Mouse (Mus musculus) MEL (cell line): Measurements from ENCODE around the gene Nfe2l2. TPM values are rescaled to one million over a fixed set of nuclear protein-coding genes. Genes with fewer than 3 reads are reported as not detected.
A peak's percentile ranks its signal among the peaks of the same experiment; 100 is the strongest.

Experiments
- DNase-seq: peaks from one replicate; pipeline ENCODE4 v3.0.0; 2011; ENCODE audit warnings: low read depth, low spot score
- H3K27ac ChIP-seq: 2 replicates; pipeline ENCODE4 v1.5.1; 2012; ENCODE audit warnings: low read depth, mild to moderate bottlenecking, control low read depth, low read length, moderate library complexity; ENCODE audit not compliant: control insufficient read depth
- H3K27me3 ChIP-seq, 2 experiments: fragments of 150-350 bp in 1 of 2; sonication (generic) in 1 of 2; 2 replicates each; pipeline ENCODE4 v1.6.1; 2012; ENCODE audit warnings: low read length in 2 of 2, mild to moderate bottlenecking in 2 of 2, improper control_type of control experiment in 1 of 2, moderate library complexity in 1 of 2; ENCODE audit not compliant: insufficient read depth in 2 of 2, control insufficient read depth in 1 of 2
- H3K36me3 ChIP-seq, 2 experiments: 2 replicates each; pipeline ENCODE4 v1.6.1; 2012 to 2014; ENCODE audit warnings: low read length in 2 of 2, improper control_type of control experiment in 1 of 2, inconsistent platforms in 1 of 2, mild to moderate bottlenecking in 1 of 2; ENCODE audit not compliant: insufficient read depth in 2 of 2, control insufficient read depth in 1 of 2
- H3K4me1 ChIP-seq, 2 experiments: fragments of 150-350 bp in 1 of 2; sonication (generic) in 1 of 2; 2 replicates each; pipeline ENCODE4 v1.6.1; 2012; ENCODE audit warnings: low read length in 2 of 2, improper control_type of control experiment in 1 of 2, mild to moderate bottlenecking in 1 of 2; ENCODE audit not compliant: insufficient read depth in 2 of 2, control insufficient read depth in 1 of 2
- H3K4me3 ChIP-seq, 2 experiments: fragments of 150-350 bp in 1 of 2; sonication (generic) in 1 of 2; 2 replicates each; pipeline ENCODE4 v1.5.1; 2012; ENCODE audit warnings: low read depth in 2 of 2, low read length in 2 of 2, mild to moderate bottlenecking in 2 of 2, moderate library complexity in 2 of 2, control low read depth in 1 of 2, improper control_type of control experiment in 1 of 2; ENCODE audit not compliant: control insufficient read depth in 1 of 2, insufficient read depth in 1 of 2
- H3K79me2 ChIP-seq: 2 replicates; pipeline ENCODE4 v1.6.1; 2012; ENCODE audit warnings: mild to moderate bottlenecking, low read length, moderate library complexity; ENCODE audit not compliant: control insufficient read depth, poor library complexity, insufficient read depth
- H3K9ac ChIP-seq: 2 replicates; pipeline ENCODE4 v1.6.1; 2012; ENCODE audit warnings: low read depth, mild to moderate bottlenecking, control low read depth, low read length, moderate library complexity; ENCODE audit not compliant: control insufficient read depth, poor library complexity, severe bottlenecking
- H3K9me3 ChIP-seq: fragments of 150-350 bp; sonication (generic); replicated peaks from 2 replicates; pipeline ENCODE4 v1.6.1; 2012; ENCODE audit warnings: mild to moderate bottlenecking, low read length, improper control_type of control experiment, moderate library complexity; ENCODE audit not compliant: insufficient read depth
- BHLHE40 ChIP-seq: IDR thresholded peaks from 2 replicates; pipeline ENCODE4 v1.6.1; 2012; ENCODE audit warnings: low read depth, mild to moderate bottlenecking, inconsistent platforms, low read length, improper control_type of control experiment, borderline replicate concordance
- CHD2 ChIP-seq: IDR thresholded peaks from 2 replicates; pipeline ENCODE4 v1.6.1; 2011; ENCODE audit warnings: low read length, improper control_type of control experiment
- CTCF ChIP-seq, 3 experiments: IDR thresholded peaks in 2 of 3; conservative IDR thresholded peaks in 1 of 3; 2 replicates each; pipeline ENCODE4 v1.5.1; 2011 to 2012; ENCODE audit warnings: low read length in 3 of 3, low read depth in 2 of 3, mild to moderate bottlenecking in 2 of 3, improper control_type of control experiment in 1 of 3, inconsistent platforms in 1 of 3, mixed read lengths in 1 of 3, moderate library complexity in 1 of 3; ENCODE audit not compliant: control insufficient read depth in 1 of 3, insufficient read depth in 1 of 3, poor library complexity in 1 of 3, severe bottlenecking in 1 of 3
- ELF1 ChIP-seq: IDR thresholded peaks from 2 replicates; pipeline ENCODE4 v1.6.1; 2014; ENCODE audit warnings: low read depth, mild to moderate bottlenecking, inconsistent platforms, low read length, improper control_type of control experiment, moderate library complexity
- EP300 ChIP-seq, 2 experiments: IDR thresholded peaks; 2 replicates each; pipeline ENCODE4 v1.6.1; 2011; ENCODE audit warnings: improper control_type of control experiment in 2 of 2, low read length in 2 of 2, low read depth in 1 of 2, mild to moderate bottlenecking in 1 of 2
- ETS1 ChIP-seq: IDR thresholded peaks from 2 replicates; pipeline ENCODE4 v1.6.1; 2012; ENCODE audit warnings: low read depth, mild to moderate bottlenecking, inconsistent platforms, low read length, improper control_type of control experiment, moderate library complexity
- HCFC1 ChIP-seq: IDR thresholded peaks from 2 replicates; pipeline ENCODE4 v1.6.1; 2012; ENCODE audit warnings: low read depth, mild to moderate bottlenecking, inconsistent platforms, low read length, improper control_type of control experiment, moderate library complexity
- KAT2A ChIP-seq: conservative IDR thresholded peaks from 2 replicates; pipeline ENCODE4 v1.6.1; 2012; ENCODE audit warnings: low read depth, low read length, improper control_type of control experiment, inconsistent platforms
- MAFK ChIP-seq: IDR thresholded peaks from 2 replicates; pipeline ENCODE4 v1.6.1; 2011; ENCODE audit warnings: low read depth, mild to moderate bottlenecking, low read length, improper control_type of control experiment, borderline replicate concordance
- MAX ChIP-seq: IDR thresholded peaks from 2 replicates; pipeline ENCODE4 v1.6.1; 2011; ENCODE audit warnings: low read length, improper control_type of control experiment
- MXI1 ChIP-seq: IDR thresholded peaks from 2 replicates; pipeline ENCODE4 v1.6.1; 2011; ENCODE audit warnings: mild to moderate bottlenecking, low read depth, low read length, improper control_type of control experiment
- MYC ChIP-seq: IDR thresholded peaks from 2 replicates; pipeline ENCODE4 v1.6.1; 2011; ENCODE audit warnings: low read depth, mild to moderate bottlenecking, low read length, improper control_type of control experiment, moderate library complexity
- NELFE ChIP-seq: IDR thresholded peaks from 2 replicates; pipeline ENCODE4 v1.6.1; 2011; ENCODE audit warnings: low read depth, low read length, improper control_type of control experiment
- NRF1 ChIP-seq: IDR thresholded peaks from 2 replicates; pipeline ENCODE4 v1.6.1; 2014; ENCODE audit warnings: low read depth, mild to moderate bottlenecking, inconsistent platforms, low read length, improper control_type of control experiment, moderate library complexity; ENCODE audit not compliant: poor library complexity, insufficient read depth, severe bottlenecking
- POLR2A ChIP-seq, 2 experiments: IDR thresholded peaks; 2 replicates each; pipeline ENCODE4 v1.6.1; 2011 to 2012; ENCODE audit warnings: low read length in 2 of 2, mild to moderate bottlenecking in 2 of 2, control low read depth in 1 of 2, improper control_type of control experiment in 1 of 2, low read depth in 1 of 2, moderate library complexity in 1 of 2; ENCODE audit not compliant: control insufficient read depth in 1 of 2, insufficient read depth in 1 of 2, poor library complexity in 1 of 2
- POLR2AphosphoS2 ChIP-seq: IDR thresholded peaks from 2 replicates; pipeline ENCODE4 v1.6.1; 2011; ENCODE audit warnings: low read length, improper control_type of control experiment
- POLR2AphosphoS5 ChIP-seq: IDR thresholded peaks from 2 replicates; pipeline ENCODE4 v1.6.1; 2012; ENCODE audit warnings: low read depth, borderline replicate concordance, mild to moderate bottlenecking, inconsistent platforms, low read length, moderate library complexity, mixed read lengths
- RAD21 ChIP-seq: IDR thresholded peaks from 2 replicates; pipeline ENCODE4 v1.6.1; 2011; ENCODE audit warnings: mild to moderate bottlenecking, low read depth, low read length, improper control_type of control experiment
- RCOR1 ChIP-seq: IDR thresholded peaks from 2 replicates; pipeline ENCODE4 v1.6.1; 2012; ENCODE audit warnings: low read depth, mild to moderate bottlenecking, inconsistent platforms, low read length, improper control_type of control experiment
- SMC3 ChIP-seq: IDR thresholded peaks from 2 replicates; pipeline ENCODE4 v1.6.1; 2011; ENCODE audit warnings: low read depth, low read length, improper control_type of control experiment
- TAL1 ChIP-seq: IDR thresholded peaks from 2 replicates; pipeline ENCODE4 v1.6.1; 2012; ENCODE audit warnings: mild to moderate bottlenecking, inconsistent platforms, low read length, moderate library complexity, mixed read lengths
- TCF12 ChIP-seq: IDR thresholded peaks from 2 replicates; pipeline ENCODE4 v1.6.1; 2014; ENCODE audit warnings: low read depth, mild to moderate bottlenecking, inconsistent platforms, low read length, improper control_type of control experiment, moderate library complexity
- UBTF ChIP-seq: IDR thresholded peaks from 2 replicates; pipeline ENCODE4 v1.6.1; 2012; ENCODE audit warnings: low read depth, mild to moderate bottlenecking, inconsistent platforms, low read length, improper control_type of control experiment, moderate library complexity, borderline replicate concordance; ENCODE audit not compliant: insufficient read depth
- USF2 ChIP-seq, 2 experiments: IDR thresholded peaks; 2 replicates each; pipeline ENCODE4 v1.6.1; 2011 to 2012; ENCODE audit warnings: improper control_type of control experiment in 2 of 2, low read length in 2 of 2, borderline replicate concordance in 1 of 2, inconsistent platforms in 1 of 2, low read depth in 1 of 2, mild to moderate bottlenecking in 1 of 2; ENCODE audit not compliant: insufficient read depth in 1 of 2
- ZKSCAN1 ChIP-seq: IDR thresholded peaks from 2 replicates; pipeline ENCODE4 v1.6.1; 2012; ENCODE audit warnings: low read depth, mild to moderate bottlenecking, inconsistent platforms, low read length, improper control_type of control experiment, moderate library complexity
- ZMIZ1 ChIP-seq: IDR thresholded peaks from 2 replicates; pipeline ENCODE4 v1.6.1; 2012; ENCODE audit warnings: low read depth, mild to moderate bottlenecking, inconsistent platforms, low read length, improper control_type of control experiment, moderate library complexity
- polyA plus RNA-seq, 2 experiments: library from polyadenylated mRNA; stranded (reverse) in 1 of 2; unstranded in 1 of 2; fragments of >175 nt in 1 of 2; fragments of >200 nt in 1 of 2; gene quantifications; 2 replicates each; pipeline versions ENCODE4 v1.2.1 to v1.2.4; 2012; ENCODE audit warnings: low replicate concordance in 2 of 2, low read depth in 1 of 2; ENCODE audit not compliant: insufficient read length in 2 of 2, insufficient read depth in 1 of 2, missing spikeins in 1 of 2
- total RNA-seq: library from RNA; depleted of rRNA; stranded (reverse); fragments of 300-350 nt; gene quantifications from 2 replicates; pipeline ENCODE4 v1.2.3, GENCODE M21; 2012

Gene Nfe2l2
- total and polyA plus RNA-seq, 3 experiments = 42.1 to 59.1 TPM; not detected in 1

DNA sequence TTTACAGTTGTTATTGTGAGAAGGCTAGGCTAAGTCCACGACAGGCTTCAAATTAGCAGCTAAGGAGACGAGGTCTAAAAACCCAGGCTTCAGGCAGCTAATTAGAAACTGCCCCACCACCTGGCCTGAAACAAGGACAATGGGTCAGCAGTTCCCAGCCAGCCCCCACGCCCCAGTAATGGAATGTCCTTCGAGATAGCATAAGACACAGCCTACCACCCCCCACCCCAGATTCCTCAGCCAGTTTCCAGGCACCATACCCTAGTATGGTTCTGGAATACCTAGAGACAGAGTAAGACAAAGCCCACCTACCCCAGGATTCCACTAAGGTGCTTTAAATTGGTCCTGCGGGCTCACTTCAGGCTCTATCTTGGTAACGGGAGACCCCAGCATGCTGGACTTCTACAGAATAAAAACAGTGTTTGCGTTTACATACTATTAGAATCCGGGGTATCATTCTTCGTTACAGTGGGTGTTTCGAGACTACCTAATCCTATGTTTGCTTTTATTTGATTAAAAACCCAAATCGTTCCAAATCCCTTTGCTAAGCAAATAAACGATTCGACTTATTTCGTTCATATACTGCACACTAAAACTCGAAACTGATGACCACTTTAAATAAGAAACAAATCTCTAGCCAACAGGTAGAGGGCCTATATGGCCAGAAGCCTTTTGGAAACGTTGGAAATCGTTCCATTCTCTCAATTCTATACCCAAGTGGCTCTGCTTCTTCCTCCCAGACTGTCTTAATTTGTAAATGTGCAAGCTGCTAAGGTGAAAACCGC is 46.3 kb downstream of the Nfe2l2 start (continued):
- no peak for TF ChIP-seq UBTF
- no peak for TF ChIP-seq MXI1
- no peak for TF ChIP-seq MYC

DNA sequence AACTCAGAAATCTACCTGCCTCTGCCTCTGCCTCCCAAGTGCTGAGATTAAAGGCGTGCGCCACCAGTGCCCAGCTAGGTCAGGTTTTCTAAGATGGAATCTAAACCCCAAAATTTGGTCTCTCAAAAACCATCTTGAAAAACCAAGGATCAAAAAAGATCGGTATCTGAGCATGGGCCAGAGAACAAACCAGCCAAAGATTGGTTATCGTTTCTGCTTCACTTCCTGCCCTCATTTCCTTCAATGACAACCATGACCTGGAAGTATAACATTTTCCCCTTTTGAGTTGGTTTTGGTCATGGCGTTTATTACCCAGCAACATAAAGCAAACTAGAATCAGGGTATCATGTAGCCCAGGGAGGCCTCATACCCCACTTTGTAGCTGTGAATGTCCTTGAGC is 47.5 kb downstream of the Nfe2l2 start:
- no peak overlapping the region for H3K9ac ChIP-seq
- H3K4me1 ChIP-seq = peaks cover 4 to 9% of the 10 kb centered on the region in 2 experiments
- no peaks in the 10 kb centered on the region for H3K9me3 ChIP-seq
- TF ChIP-seq POLR2AphosphoS5 (no peak), UBTF (no peak), POLR2A (IDR thresholded peaks at IDR 0.05; ENCODE audit: control insufficient read depth in 1 of 2, insufficient read depth in 1 of 2, low read depth in 1 of 2, low read length in 2 of 2, poor library complexity in 1 of 2) (no peak), ZKSCAN1 (no peak), RAD21 (no peak), MYC (no peak), BHLHE40 (no peak), NELFE (no peak), EP300 (IDR thresholded peaks at IDR 0.05; ENCODE audit: low read depth in 1 of 2, low read length in 2 of 2) (no peak), CTCF (IDR thresholded peaks at IDR 0.05 in 2 of 3, conservative IDR thresholded peaks at IDR 0.05 in 1 of 3; ENCODE audit: control insufficient read depth in 1 of 3, insufficient read depth in 1 of 3, low read depth in 2 of 3, low read length in 3 of 3, poor library complexity in 1 of 3, severe bottlenecking in 1 of 3) (no peak), ELF1 (no peak), TCF12 (no peak), NRF1 (no peak), MXI1 (no peak)
- H3K79me2 ChIP-seq = peaks cover 33% of the 10 kb centered on the region
- no peak overlapping the region for H3K4me3 ChIP-seq
- H3K27ac ChIP-seq = no peak overlapping the region
- H3K36me3 ChIP-seq = peaks cover 9 to 22% of the 10 kb centered on the region in 2 experiments
- H3K27me3 ChIP-seq = no peaks in the 10 kb centered on the region
- no peak for DNase-seq

DNA sequence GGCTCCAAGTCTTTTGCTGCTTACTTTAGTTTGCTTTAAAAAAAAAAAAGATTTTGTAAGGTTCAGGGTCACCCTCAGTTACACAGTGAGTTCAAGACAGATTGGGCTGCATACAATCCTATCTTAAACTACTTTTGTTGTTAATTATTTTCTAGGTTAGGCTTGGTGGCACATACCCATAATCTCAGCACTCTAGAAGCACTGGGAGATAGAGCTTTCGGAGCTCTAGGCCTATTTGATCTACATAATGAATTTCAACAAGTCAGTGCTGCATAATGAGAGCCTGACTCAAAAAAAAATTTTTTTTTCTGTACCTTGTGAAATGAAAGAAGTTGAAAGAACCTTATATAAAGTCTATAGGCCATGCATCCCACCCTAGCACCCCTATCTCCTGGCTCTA is 49.8 kb downstream of the Nfe2l2 start:
- Histone ChIP-seq H3K4me1 (peaks cover 6 to 12% of the 10 kb centered on the region in 2 experiments), H3K27ac (no peak overlapping the region), H3K27me3 (no peaks in the 10 kb centered on the region), H3K9me3 (no peaks in the 10 kb centered on the region), H3K79me2 (peaks cover 13% of the 10 kb centered on the region), H3K9ac (no peak overlapping the region), H3K36me3 (peaks cover 0 to 21% of the 10 kb centered on the region in 2 experiments; a peak in 2 of 4 replicates), H3K4me3 (no peak overlapping the region)
- peak; percentile 36 for DNase-seq
- TF ChIP-seq POLR2A (IDR thresholded peaks at IDR 0.05; ENCODE audit: control insufficient read depth in 1 of 2, insufficient read depth in 1 of 2, low read depth in 1 of 2, low read length in 2 of 2, poor library complexity in 1 of 2) (peak in 1 of 2 experiments; percentile 60; a peak in 1 of 4 replicates), ELF1 (no peak), TAL1 (no peak), SMC3 (no peak), CHD2 (no peak), POLR2AphosphoS2 (peak; percentile 76; the same call in 1 of the 2 replicates), ZMIZ1 (peak; percentile 98), ZKSCAN1 (no peak), NELFE (peak; percentile 56), MAFK (no peak), RCOR1 (no peak), MYC (no peak), USF2 (IDR thresholded peaks at IDR 0.05; ENCODE audit: borderline replicate concordance in 1 of 2, insufficient read depth in 1 of 2, low read depth in 1 of 2, low read length in 2 of 2) (no peak), ETS1 (peak; percentile 60; the same call in 1 of the 2 replicates), HCFC1 (0 out of 2 replicates have a peak, but pooled peaks have one; percentile 21), POLR2AphosphoS5 (no peak), UBTF (no peak), KAT2A (no peak), MAX (no peak)
